Mouse (Mus musculus): ENCODE measurements around the gene Psmb2. TPM values are rescaled to one million over a fixed set of nuclear protein-coding genes. Genes with fewer than 3 reads are reported as not detected.

Gene Psmb2
- total and polyA plus RNA-seq, 3 experiments: 201 to 433 TPM; not detected in 1

GRCm38 (mm10) chr4:126677054-126678003 is at the start of gene Psmb2 (continued):
- no peak for TF ChIP-seq ZC3H11A (IDR thresholded peaks at IDR 0.05; ENCODE audit: low read depth, low read length)
- TF ChIP-seq USF2 (IDR thresholded peaks at IDR 0.05; ENCODE audit: borderline replicate concordance in 1 of 2, insufficient read depth in 1 of 2, low read depth in 1 of 2, low read length in 2 of 2): no peak
- TF ChIP-seq TAL1 (IDR thresholded peaks at IDR 0.05; ENCODE audit: low read length): no peak
- TF ChIP-seq POLR2A (IDR thresholded peaks at IDR 0.05; ENCODE audit: control insufficient read depth in 1 of 2, insufficient read depth in 1 of 2, low read depth in 1 of 2, low read length in 2 of 2, poor library complexity in 1 of 2): peak; percentile 60 to 92
- TF ChIP-seq BHLHE40 (IDR thresholded peaks at IDR 0.05; ENCODE audit: borderline replicate concordance, low read depth, low read length): peak; percentile 80; the same call in 1 of the 2 replicates

DNA sequence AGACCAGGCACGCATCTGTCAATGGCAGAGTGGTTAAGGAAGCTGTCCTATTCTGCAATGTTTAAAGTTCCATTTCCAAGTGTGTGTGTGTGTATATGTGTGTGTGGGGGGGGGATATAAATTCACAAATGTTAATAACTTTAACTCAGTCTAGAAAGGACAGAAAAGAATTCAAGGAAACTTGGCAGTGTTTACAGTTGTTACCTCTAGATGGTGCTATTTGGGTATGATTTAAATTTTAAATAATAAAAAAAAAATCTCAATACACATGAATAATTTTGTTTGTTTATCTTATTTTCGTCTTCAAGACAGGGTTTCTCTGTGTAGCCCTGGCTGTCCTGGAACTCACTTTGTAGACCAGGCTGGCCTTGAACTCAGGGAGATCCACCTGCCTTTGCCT is 45.5 kb upstream of the Psmb2 start:
- H3K27me3 ChIP-seq (ENCODE audit: control insufficient read depth in 1 of 2, insufficient read depth in 2 of 2, low read length in 2 of 2): peaks cover 2 to 3% of the 10 kb centered on the region in 2 experiments; a peak in 3 of 4 replicates
- TF ChIP-seq CTCF (IDR thresholded peaks at IDR 0.05 in 2 of 3, conservative IDR thresholded peaks at IDR 0.05 in 1 of 3; ENCODE audit: control insufficient read depth in 1 of 3, insufficient read depth in 1 of 3, low read depth in 2 of 3, low read length in 3 of 3, poor library complexity in 1 of 3, severe bottlenecking in 1 of 3) (peak in 2 of 3 experiments; percentile 27 to 60; a peak in 4 of 6 replicates), SMC3 (IDR thresholded peaks at IDR 0.05; ENCODE audit: low read depth, low read length) (peak; percentile 48), RAD21 (IDR thresholded peaks at IDR 0.05; ENCODE audit: low read depth, low read length) (peak; percentile 72), TBP (IDR thresholded peaks at IDR 0.05; ENCODE audit: low read depth, low read length) (no peak), ZNF384 (IDR thresholded peaks at IDR 0.05; ENCODE audit: low read depth, low read length) (peak; percentile 86), ZC3H11A (IDR thresholded peaks at IDR 0.05; ENCODE audit: low read depth, low read length) (peak; percentile 37; the same call in 1 of the 2 replicates), POLR2A (IDR thresholded peaks at IDR 0.05; ENCODE audit: control insufficient read depth in 1 of 2, insufficient read depth in 1 of 2, low read depth in 1 of 2, low read length in 2 of 2, poor library complexity in 1 of 2) (no peak)
- H3K9ac ChIP-seq (ENCODE audit: control insufficient read depth, low read depth, low read length, poor library complexity, severe bottlenecking): no peak overlapping the region
- H3K4me1 ChIP-seq (ENCODE audit: control insufficient read depth in 1 of 2, insufficient read depth in 2 of 2, low read length in 2 of 2): peaks cover 0 to 6% of the 10 kb centered on the region in 2 experiments; a peak in 1 of 4 replicates
- no peaks in the 10 kb centered on the region for H3K9me3 ChIP-seq (replicated peaks; ENCODE audit: insufficient read depth, low read length)
- DNase-seq (ENCODE audit: low read depth, low spot score): peak; percentile 40
- H3K36me3 ChIP-seq (ENCODE audit: control insufficient read depth in 1 of 2, insufficient read depth in 2 of 2, low read length in 2 of 2): peaks cover 0 to 2% of the 10 kb centered on the region in 2 experiments; a peak in 1 of 4 replicates
- H3K79me2 ChIP-seq (ENCODE audit: control insufficient read depth, insufficient read depth, low read length, poor library complexity): no peaks in the 10 kb centered on the region
- no peak overlapping the region for H3K4me3 ChIP-seq (ENCODE audit: control insufficient read depth in 1 of 2, insufficient read depth in 1 of 2, low read depth in 2 of 2, low read length in 2 of 2)
- no peak overlapping the region for H3K27ac ChIP-seq (ENCODE audit: control insufficient read depth, low read depth, low read length)

GRCm38 (mm10) chr4:126632668-126633067 is 44.8 kb upstream of the Psmb2 start:
- 0 out of 2 replicates have a peak, but pooled peaks have one; percentile 7 for TF ChIP-seq ZNF384 (IDR thresholded peaks at IDR 0.05; ENCODE audit: low read depth, low read length)
- TF ChIP-seq TBP (IDR thresholded peaks at IDR 0.05; ENCODE audit: low read depth, low read length): peak; percentile 98
- no peak for TF ChIP-seq MAZ (IDR thresholded peaks at IDR 0.05; ENCODE audit: low read depth, low read length)
- TF ChIP-seq MXI1 (IDR thresholded peaks at IDR 0.05; ENCODE audit: low read depth, low read length): peak; percentile 60; the same call in 1 of the 2 replicates
- Histone ChIP-seq H3K4me1 (ENCODE audit: control insufficient read depth in 1 of 2, insufficient read depth in 2 of 2, low read length in 2 of 2) (peaks cover 0 to 6% of the 10 kb centered on the region in 2 experiments; a peak in 1 of 4 replicates), H3K4me3 (ENCODE audit: control insufficient read depth in 1 of 2, insufficient read depth in 1 of 2, low read depth in 2 of 2, low read length in 2 of 2) (peak overlapping the region; percentile 7 to 24; a peak in 1 of 4 replicates), H3K9me3 (replicated peaks; ENCODE audit: insufficient read depth, low read length) (no peaks in the 10 kb centered on the region), H3K36me3 (ENCODE audit: control insufficient read depth in 1 of 2, insufficient read depth in 2 of 2, low read length in 2 of 2) (peaks cover 0 to 2% of the 10 kb centered on the region in 2 experiments; a peak in 1 of 4 replicates), H3K27ac (ENCODE audit: control insufficient read depth, low read depth, low read length) (no peak overlapping the region), H3K9ac (ENCODE audit: control insufficient read depth, low read depth, low read length, poor library complexity, severe bottlenecking) (no peak overlapping the region), H3K79me2 (ENCODE audit: control insufficient read depth, insufficient read depth, low read length, poor library complexity) (no peaks in the 10 kb centered on the region), H3K27me3 (ENCODE audit: control insufficient read depth in 1 of 2, insufficient read depth in 2 of 2, low read length in 2 of 2) (peaks cover 2 to 6% of the 10 kb centered on the region in 2 experiments)
- DNase-seq (ENCODE audit: low read depth, low spot score): peak; percentile 46

Data from MEL (cell line).